Mouse (Mus musculus) liver, postnatal 0 days (tissue): ENCODE data around the gene Inpp4a.

Source experiments
- CTCF ChIP-seq: sonication (generic); IDR thresholded peaks from 2 replicates; pipeline ENCODE4 v1.5.1; 2016; ENCODE audit warnings: antibody characterized with exemption, low read depth
- EP300 ChIP-seq: IDR thresholded peaks from 2 replicates; pipeline ENCODE4 v1.6.1; 2016; ENCODE audit warnings: antibody characterized with exemption, low read depth, mild to moderate bottlenecking

DNA sequence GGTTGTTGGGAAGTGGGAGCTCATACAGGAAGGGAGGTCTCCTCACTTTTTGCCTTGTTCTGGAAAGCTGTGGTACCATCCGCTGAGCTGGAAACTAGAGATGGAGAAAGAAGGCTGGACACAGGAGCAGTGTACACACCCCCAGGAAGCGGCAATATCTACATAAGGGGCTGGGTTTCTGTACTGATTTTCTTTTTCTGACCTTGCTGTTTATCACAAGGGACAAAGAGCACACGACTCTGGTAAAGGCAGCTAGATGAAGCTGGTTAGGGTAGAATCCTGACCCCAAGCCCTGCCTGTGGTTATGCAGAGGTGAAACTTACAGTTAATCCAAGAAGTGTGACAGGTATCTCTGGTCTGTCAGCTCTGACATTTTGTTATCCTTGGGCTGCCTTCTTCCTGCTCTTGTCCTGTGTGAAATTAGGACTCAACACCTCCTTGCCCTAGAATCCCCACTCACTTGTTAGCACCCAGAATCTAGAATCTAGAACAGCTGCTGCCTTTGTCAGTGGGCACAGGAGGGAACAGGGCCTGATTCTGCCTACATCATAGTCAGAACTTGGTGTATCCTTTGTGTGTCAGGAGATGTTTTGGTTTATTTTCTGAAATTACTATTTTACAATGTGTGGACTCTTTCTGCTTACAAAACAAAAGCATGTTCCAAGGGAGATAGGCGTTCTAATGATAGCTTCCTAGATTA is 34.2 kb downstream of the Inpp4a start:
- TF ChIP-seq CTCF (no peak), EP300 (no peak)
